8 mouse cellular contexts compared by ENCODE assay signal in genomic region chr12:86888130-86889069, GRCm38 (mm10). TPM values are rescaled to one million over a fixed set of nuclear protein-coding genes. Genes with fewer than 3 reads are reported as not detected.
DNase-seq lines count a peak whose midpoint lies in the region; ATAC-seq lines count a peak whose summit lies in the region.

No protein-coding gene starts in this region.

- peak overlapping the region; percentile 33 for H3K4me3 ChIP-seq in embryonic facial prominence, embryonic 12.5 days
- H3K4me3 ChIP-seq in heart, embryonic 11.5 days (ENCODE audit: low read depth, low read length): peak overlapping the region; percentile 37
- peak overlapping the region; percentile 33 for H3K4me3 ChIP-seq in kidney, embryonic 15.5 days (replicated peaks)
- peak overlapping the region; percentile 49 for H3K4me3 ChIP-seq in liver, embryonic 16.5 days (ENCODE audit: low read depth, low read length)
- peak overlapping the region; percentile 13; the same call in 1 of the 2 replicates for H3K4me3 ChIP-seq in neural tube, embryonic 12.5 days

- no peaks in the 10 kb centered on the region for H3K27me3 ChIP-seq in embryonic facial prominence, embryonic 12.5 days
- no peaks in the 10 kb centered on the region for H3K27me3 ChIP-seq in heart, embryonic 11.5 days (ENCODE audit: control insufficient read depth, insufficient read depth, low read length)
- no peaks in the 10 kb centered on the region for H3K27me3 ChIP-seq in kidney, embryonic 15.5 days
- H3K27me3 ChIP-seq in liver, embryonic 16.5 days (ENCODE audit: control insufficient read depth, insufficient read depth, low read depth, low read length): peaks cover 63% of the 10 kb centered on the region
- H3K27me3 ChIP-seq in neural tube, embryonic 12.5 days (replicated peaks): no peaks in the 10 kb centered on the region

- peak; percentile 72 to 79 for DNase-seq in left cerebral cortex, adult 18-20 months (ENCODE audit: low spot score in 2 of 2)
- no peak for DNase-seq in left cerebral cortex, adult 11 months (ENCODE audit: low spot score)
- DNase-seq in telencephalon, adult 2 months (ENCODE audit: low read depth, low spot score): peak; percentile 87

- no peaks in the 10 kb centered on the region for H3K9me3 ChIP-seq in embryonic facial prominence, embryonic 12.5 days
- H3K9me3 ChIP-seq in heart, embryonic 11.5 days (replicated peaks; ENCODE audit: control insufficient read depth, low read length): no peaks in the 10 kb centered on the region
- no peaks in the 10 kb centered on the region for H3K9me3 ChIP-seq in kidney, embryonic 15.5 days (replicated peaks)
- no peaks in the 10 kb centered on the region for H3K9me3 ChIP-seq in liver, embryonic 16.5 days (replicated peaks; ENCODE audit: control insufficient read depth, low read length)
- no peaks in the 10 kb centered on the region for H3K9me3 ChIP-seq in neural tube, embryonic 12.5 days

- peak; percentile 57 for ATAC-seq in embryonic facial prominence, embryonic 12.5 days (ENCODE audit: insufficient number of reproducible peaks, insufficient read depth, low FRiP score, low TSS enrichment)
- ATAC-seq in heart, embryonic 11.5 days (replicated peaks; ENCODE audit: insufficient number of reproducible peaks, low FRiP score, low TSS enrichment): peak; percentile 28
- peak; percentile 72 for ATAC-seq in kidney, embryonic 15.5 days (replicated peaks; ENCODE audit: low FRiP score)
- ATAC-seq in liver, embryonic 16.5 days (ENCODE audit: low read depth): peak; percentile 40
- no peak for ATAC-seq in neural tube, embryonic 12.5 days (ENCODE audit: low FRiP score, low read depth)

- H3K9ac ChIP-seq in embryonic facial prominence, embryonic 12.5 days: peak overlapping the region; percentile 47
- peak overlapping the region; percentile 78 for H3K9ac ChIP-seq in heart, embryonic 11.5 days (ENCODE audit: low read depth, low read length)
- peak overlapping the region; percentile 38 for H3K9ac ChIP-seq in kidney, embryonic 15.5 days
- H3K9ac ChIP-seq in liver, embryonic 16.5 days (ENCODE audit: low read depth, low read length): peak overlapping the region; percentile 44
- H3K9ac ChIP-seq in neural tube, embryonic 12.5 days: peak overlapping the region; percentile 52

- peak overlapping the region; percentile 53 for H3K4me2 ChIP-seq in embryonic facial prominence, embryonic 12.5 days (replicated peaks)
- H3K4me2 ChIP-seq in heart, embryonic 11.5 days: peak overlapping the region; percentile 70
- peak overlapping the region; percentile 56 for H3K4me2 ChIP-seq in kidney, embryonic 15.5 days
- peak overlapping the region; percentile 66 for H3K4me2 ChIP-seq in liver, embryonic 16.5 days (ENCODE audit: low read depth, low read length)
- H3K4me2 ChIP-seq in neural tube, embryonic 12.5 days (replicated peaks): peak overlapping the region; percentile 60

- peaks cover 74% of the 10 kb centered on the region for H3K4me1 ChIP-seq in embryonic facial prominence, embryonic 12.5 days
- H3K4me1 ChIP-seq in heart, embryonic 11.5 days (ENCODE audit: control insufficient read depth, insufficient read depth, low read length): peaks cover 71% of the 10 kb centered on the region
- peaks cover 85% of the 10 kb centered on the region for H3K4me1 ChIP-seq in kidney, embryonic 15.5 days
- peaks cover 56% of the 10 kb centered on the region for H3K4me1 ChIP-seq in liver, embryonic 16.5 days (ENCODE audit: control insufficient read depth, low read depth, low read length)
- peaks cover 75% of the 10 kb centered on the region for H3K4me1 ChIP-seq in neural tube, embryonic 12.5 days

- WGBS in embryonic facial prominence, embryonic 12.5 days: under 1% methylated on average over 47 of the region's 47 CpGs
- WGBS in heart, embryonic 11.5 days (ENCODE audit: insufficient replicate concordance): 2% methylated on average over 42 of the region's 47 CpGs
- under 1% methylated on average over 47 of the region's 47 CpGs for WGBS in kidney, embryonic 15.5 days
- under 1% methylated on average over 46 of the region's 47 CpGs for WGBS in liver, embryonic 16.5 days (ENCODE audit: insufficient replicate concordance)
- WGBS in neural tube, embryonic 12.5 days: 2% methylated on average over 46 of the region's 47 CpGs

- no peaks in the 10 kb centered on the region for H3K36me3 ChIP-seq in embryonic facial prominence, embryonic 12.5 days
- H3K36me3 ChIP-seq in heart, embryonic 11.5 days (ENCODE audit: control insufficient read depth, insufficient read depth, low read length): no peaks in the 10 kb centered on the region
- H3K36me3 ChIP-seq in kidney, embryonic 15.5 days: no peaks in the 10 kb centered on the region
- H3K36me3 ChIP-seq in liver, embryonic 16.5 days (ENCODE audit: control insufficient read depth, insufficient read depth): no peaks in the 10 kb centered on the region
- no peaks in the 10 kb centered on the region for H3K36me3 ChIP-seq in neural tube, embryonic 12.5 days

- peak overlapping the region; percentile 96 for H3K27ac ChIP-seq in embryonic facial prominence, embryonic 12.5 days
- H3K27ac ChIP-seq in heart, embryonic 11.5 days (ENCODE audit: low read depth, low read length): peak overlapping the region; percentile 97
- H3K27ac ChIP-seq in kidney, embryonic 15.5 days: peak overlapping the region; percentile 100
- H3K27ac ChIP-seq in liver, embryonic 16.5 days (ENCODE audit: low read length): peak overlapping the region; percentile 90
- peak overlapping the region; percentile 59; the same call in 1 of the 2 replicates for H3K27ac ChIP-seq in neural tube, embryonic 12.5 days

RNA-seq across cellular contexts. Expression of gene Irf2bpl, which starts 3.8 kb away (rescaled TPM):
- total RNA-seq in left cerebral cortex, adult 18-20 months (2021): 10 to 100 TPM; 91.6 to 93.6 TPM
- 53.9 and 59.2 TPM in 2 replicates for polyA plus RNA-seq in embryonic facial prominence, embryonic 12.5 days (2016; fragmentation: Nextera tagmentation; extraction: Ambion mirVana)
- polyA plus RNA-seq in heart, embryonic 11.5 days (2014; fragmentation: Nextera tagmentation; extraction: Ambion mirVana): 18.9 and 26.9 TPM in 2 replicates
- 40.7 and 43.9 TPM in 2 replicates for polyA plus RNA-seq in kidney, embryonic 15.5 days (2015; fragmentation: Nextera tagmentation; extraction: Ambion mirVana)
- polyA plus RNA-seq in liver, embryonic 16.5 days (2015; fragmentation: Nextera tagmentation; extraction: Ambion mirVana): 1.8 and 2.3 TPM in 2 replicates
- 57.2 and 61.9 TPM in 2 replicates for polyA plus RNA-seq in neural tube, embryonic 12.5 days (2016; fragmentation: Nextera tagmentation; extraction: Ambion mirVana)

RNA-seq across cellular contexts. Expression of gene Cipc, which starts 58.4 kb away (rescaled TPM):
- 10 to 100 TPM; 84.0 to 86.8 TPM for total RNA-seq in left cerebral cortex, adult 18-20 months (2021)
- polyA plus RNA-seq in embryonic facial prominence, embryonic 12.5 days (2016; fragmentation: Nextera tagmentation; extraction: Ambion mirVana): 29.2 and 31.9 TPM in 2 replicates
- 26.7 and 31.0 TPM in 2 replicates for polyA plus RNA-seq in heart, embryonic 11.5 days (2014; fragmentation: Nextera tagmentation; extraction: Ambion mirVana)
- polyA plus RNA-seq in kidney, embryonic 15.5 days (2015; fragmentation: Nextera tagmentation; extraction: Ambion mirVana): 20.9 and 22.7 TPM in 2 replicates
- 7.8 and 7.9 TPM in 2 replicates for polyA plus RNA-seq in liver, embryonic 16.5 days (2015; fragmentation: Nextera tagmentation; extraction: Ambion mirVana)
- 41.5 and 43.0 TPM in 2 replicates for polyA plus RNA-seq in neural tube, embryonic 12.5 days (2016; fragmentation: Nextera tagmentation; extraction: Ambion mirVana)
